Mouse (Mus musculus) hindlimb bud, embryonic 11.5 days (tissue): Measurements from ENCODE around the gene 1600014C10Rik.
A peak's percentile ranks its signal among the peaks of the same experiment; 100 is the strongest.

ENCODE experiments used
- DNase-seq: peaks from one replicate; pipeline ENCODE4 v3.0.0-alpha.2; 2012; ENCODE audit warnings: low read depth, low spot score; ENCODE audit errors: extremely low spot score

The 1600014C10Rik gene

DNA sequence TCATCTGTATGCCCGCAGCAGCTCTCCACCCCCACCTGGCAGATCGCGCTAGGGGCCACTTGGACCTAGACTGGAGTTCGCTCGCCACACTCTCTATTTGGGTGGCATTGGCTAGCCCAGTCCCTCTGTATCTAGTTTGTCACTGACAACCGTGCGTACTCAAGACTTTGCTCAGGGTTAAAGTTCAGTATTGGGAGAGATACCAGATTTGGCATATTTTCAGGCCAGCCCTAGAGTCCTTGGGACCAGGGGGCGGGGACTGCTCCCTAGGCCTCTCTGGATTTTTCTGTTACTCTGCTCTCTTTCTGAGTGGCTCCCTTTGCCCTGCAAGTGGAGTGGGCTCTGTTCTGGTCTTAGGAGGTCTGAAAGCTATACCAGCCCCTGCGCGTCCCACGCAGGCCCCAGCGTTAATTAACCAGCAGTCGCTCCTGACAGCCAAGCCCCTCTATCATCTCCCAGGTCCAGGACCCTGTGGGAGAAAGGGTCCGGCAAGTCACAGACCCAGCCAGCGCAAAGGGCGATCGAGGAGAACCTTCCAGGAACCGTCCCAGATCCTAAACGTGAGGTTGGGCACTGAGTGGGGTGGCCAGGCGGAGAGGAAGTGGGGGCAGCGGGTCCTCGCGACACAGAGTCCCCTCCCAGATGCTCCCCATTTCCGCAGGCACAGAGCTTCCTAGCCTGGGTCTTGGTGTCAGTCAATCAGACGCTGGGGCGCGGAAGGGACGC is at the start of gene 1600014C10Rik:
TSS of gene 1600014C10Rik (plus strand) at position 256 of the 726 bp plus-strand sequence.
- no peak for DNase-seq

DNA sequence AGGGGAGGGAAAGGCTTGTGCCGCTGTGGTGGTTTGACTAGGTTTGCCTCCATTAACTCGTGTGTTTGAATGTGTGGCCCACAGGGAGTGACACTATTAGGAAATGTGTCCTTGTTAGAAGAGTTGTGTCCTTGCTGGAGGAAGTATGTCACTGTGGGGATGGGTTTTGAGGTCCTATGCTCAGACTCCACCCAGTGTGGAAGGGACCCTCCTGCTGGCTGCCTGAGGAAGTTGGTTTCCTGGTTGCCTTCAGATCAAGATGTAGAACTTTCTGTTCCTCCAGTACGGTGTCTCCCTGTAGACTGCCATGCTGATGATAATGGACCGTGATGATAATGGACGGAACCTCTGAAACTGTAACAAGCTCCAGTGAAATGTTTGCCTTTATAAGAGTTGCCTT is 48.5 kb upstream of the 1600014C10Rik start:
- no peak for DNase-seq

DNA sequence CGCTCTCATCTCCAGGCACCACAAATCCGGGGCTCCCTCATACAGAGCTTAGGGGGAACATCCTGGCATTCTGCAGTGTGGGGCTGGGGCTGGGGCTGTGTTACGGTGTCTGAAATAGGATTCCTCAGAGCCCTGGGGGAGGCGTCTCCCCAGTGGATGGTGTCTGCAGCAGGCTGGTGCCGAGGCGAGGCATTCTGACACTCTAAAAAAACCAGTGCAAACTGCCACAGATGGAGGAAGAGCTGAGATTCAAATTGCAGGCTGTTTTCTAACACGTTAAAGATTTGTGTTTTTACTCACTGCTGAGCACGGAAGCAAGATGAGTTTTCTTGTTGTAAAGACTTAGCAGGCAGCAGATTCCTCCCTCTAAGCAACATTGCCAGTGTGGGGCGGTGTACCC is 42.7 kb upstream of the 1600014C10Rik start:
- DNase-seq: no peak

DNA sequence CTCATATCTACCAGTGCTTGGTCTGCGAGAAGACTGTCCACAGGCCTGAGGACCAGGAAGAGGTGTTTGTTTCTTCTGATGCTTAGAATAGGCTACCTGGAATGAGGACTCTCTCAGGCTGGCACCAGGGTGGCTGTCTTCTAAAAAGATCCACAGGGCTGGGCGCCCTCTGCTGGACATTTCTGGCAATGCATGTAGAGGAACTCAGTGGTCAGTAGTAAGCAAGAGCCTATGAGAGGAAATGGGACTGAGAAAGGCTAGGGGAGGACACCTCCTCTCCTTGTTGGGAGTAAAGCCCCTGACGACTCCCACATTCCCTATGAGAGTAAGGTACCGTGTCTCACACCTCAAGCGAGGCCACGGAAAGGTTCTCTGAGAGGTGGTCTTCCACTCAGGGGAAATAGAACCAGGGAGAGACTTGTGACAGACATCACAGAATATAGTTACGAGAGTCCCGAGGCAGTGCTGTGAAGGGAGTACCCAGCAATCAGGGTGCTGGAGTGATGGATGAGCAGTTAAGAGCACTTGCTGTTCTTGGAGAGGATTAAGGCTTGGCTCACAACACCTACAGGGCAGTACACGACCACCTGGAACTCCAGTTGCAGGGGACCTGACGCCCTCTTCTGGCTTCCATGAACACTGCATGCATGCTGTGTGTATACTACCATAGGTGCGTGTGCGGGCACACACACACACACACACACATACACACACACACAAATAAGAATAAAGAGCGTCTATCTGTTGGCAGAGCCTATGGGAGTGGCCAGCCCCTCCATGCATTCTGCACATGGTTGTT is 41.1 kb upstream of the 1600014C10Rik start:
- DNase-seq: peak; percentile 70

DNA sequence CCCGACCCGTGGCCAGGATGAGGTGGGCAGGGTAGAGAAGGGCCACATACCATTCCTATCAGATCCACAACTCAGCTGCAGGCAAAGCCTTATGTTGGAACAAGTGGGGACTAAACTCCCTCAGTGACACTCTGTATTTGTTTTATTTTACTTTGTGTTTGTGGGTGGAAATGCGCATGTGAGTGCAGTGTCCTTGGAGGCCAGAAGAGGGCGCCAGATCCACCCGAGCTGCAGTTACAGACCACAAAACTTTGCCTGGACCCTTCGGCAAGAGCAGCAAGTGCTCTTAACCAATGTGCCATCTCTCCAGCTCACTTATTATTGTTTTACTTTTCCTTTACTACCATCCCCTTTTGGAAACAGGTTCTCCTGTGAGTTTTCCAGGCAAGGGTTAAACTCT is 35.5 kb upstream of the 1600014C10Rik start:
- no peak for DNase-seq

DNA sequence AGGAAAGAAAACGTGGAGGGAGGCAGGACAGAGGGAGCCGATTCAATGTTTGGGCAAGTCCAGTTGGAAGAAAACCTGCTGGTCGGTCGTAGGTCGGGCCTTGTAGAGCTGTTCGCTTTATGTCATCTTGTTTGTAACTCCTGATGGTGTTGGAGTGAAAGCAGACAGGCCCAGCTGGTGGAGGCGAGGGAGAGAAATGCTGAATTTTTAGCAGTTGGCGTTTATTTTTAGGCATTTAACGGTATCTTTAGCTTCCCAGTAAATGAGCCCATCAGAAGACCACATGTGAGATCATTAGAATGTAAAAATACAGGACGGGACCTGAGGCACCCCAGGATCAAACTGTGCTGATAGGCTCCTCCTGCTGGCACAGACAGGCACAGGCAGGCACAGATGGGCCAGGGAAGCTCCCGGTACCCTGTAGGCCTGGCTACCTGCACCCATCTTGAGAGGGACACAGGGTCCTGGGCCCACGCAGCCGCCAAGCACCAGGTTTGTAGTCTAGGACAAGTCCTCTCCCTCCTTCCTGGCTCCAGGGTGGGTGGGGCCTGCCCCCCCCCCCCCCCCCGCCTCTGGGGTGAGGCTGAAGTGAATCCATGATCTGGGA is 31.2 kb upstream of the 1600014C10Rik start:
- DNase-seq: no peak

DNA sequence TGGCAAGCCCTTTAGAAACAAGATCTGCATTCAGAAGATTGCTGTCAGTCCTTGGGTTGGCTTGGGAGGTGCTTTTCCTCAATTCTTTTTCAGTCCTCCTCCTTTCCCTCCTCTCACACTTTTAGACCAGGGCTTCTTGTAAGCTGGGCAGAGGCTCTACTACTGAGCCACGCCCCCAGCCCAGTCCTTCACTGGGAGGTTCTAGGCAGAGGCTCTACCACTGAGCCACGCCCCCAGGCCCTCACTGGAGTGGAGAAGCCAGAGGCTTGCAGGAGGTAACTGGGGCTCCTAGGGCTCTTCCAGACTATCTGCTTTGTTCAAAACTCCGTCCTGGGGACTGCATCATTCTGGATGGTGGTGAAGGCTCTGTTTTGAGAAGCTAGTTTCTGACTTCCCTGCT is 30.4 kb upstream of the 1600014C10Rik start:
- DNase-seq: no peak

DNA sequence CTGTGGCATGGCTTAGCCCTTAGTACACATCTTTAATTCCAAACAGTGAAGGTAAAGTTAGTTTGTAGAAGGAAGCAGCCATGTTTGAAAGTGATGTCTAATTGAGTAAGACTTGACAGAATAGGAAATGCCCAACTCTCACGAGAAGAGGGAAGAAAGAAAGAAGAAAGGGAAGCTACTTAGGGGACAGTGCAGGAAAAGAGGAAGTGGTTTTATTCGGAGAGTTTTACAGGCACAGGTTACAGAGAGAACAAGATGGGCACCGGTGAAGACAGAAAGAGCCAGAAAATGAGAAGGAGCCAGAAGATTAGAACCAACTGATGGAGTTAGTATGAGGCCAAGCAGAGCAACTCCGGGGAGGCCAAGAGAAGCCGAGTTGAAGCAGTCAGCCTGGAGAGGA is 27.2 kb upstream of the 1600014C10Rik start:
- no peak for DNase-seq

DNA sequence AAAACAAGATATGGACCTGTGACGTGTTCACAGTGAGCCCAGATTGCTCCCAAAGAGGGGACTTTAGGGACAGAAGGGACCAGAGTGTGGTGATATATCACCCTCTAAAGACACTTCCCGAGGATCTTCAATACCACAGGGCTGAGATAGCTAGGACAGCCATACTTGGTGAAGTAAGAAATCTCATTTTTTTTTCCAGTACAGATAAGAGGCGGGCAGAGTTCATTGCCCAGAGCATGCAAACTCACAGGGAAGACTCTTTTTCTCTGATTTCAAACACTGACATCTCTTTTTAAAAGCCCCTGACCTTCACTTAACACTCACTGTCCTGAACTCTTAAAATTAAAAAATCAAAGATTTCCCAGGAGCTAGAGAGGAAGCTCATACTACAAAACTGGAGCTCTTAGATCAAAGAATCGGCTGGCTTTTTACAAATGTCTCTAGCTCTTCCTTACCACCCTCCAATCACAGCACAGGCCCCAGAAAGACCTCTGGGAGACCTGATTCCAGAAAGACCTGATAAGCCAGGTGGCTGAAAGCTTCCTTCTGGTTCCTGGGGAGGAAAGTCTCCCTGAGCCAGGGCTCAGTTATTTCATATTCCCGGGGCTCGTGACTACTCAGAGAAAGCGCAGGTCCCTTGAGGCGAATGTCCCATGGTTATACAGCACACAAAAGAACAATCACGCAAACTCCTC is 24.1 kb upstream of the 1600014C10Rik start:
- no peak for DNase-seq

DNA sequence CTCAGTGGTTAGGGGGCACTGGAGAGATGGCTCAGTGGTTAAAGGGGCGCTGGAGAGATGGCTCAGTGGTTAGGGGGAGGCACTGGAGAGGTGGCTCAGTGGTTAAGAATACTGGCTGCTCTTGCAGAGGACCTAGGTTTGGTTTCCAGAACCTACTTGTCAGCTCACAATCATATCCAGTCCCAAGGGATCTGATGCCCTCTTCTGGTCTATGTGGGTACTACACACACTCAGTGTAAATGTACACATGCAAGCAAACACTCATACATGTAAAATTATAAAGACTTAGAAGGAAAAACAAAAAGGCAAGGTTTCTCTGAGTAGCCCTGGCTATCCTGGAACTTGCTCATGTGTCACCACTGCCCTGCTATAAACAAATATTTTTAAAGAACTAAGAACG is 21.6 kb upstream of the 1600014C10Rik start:
- DNase-seq: no peak

DNA sequence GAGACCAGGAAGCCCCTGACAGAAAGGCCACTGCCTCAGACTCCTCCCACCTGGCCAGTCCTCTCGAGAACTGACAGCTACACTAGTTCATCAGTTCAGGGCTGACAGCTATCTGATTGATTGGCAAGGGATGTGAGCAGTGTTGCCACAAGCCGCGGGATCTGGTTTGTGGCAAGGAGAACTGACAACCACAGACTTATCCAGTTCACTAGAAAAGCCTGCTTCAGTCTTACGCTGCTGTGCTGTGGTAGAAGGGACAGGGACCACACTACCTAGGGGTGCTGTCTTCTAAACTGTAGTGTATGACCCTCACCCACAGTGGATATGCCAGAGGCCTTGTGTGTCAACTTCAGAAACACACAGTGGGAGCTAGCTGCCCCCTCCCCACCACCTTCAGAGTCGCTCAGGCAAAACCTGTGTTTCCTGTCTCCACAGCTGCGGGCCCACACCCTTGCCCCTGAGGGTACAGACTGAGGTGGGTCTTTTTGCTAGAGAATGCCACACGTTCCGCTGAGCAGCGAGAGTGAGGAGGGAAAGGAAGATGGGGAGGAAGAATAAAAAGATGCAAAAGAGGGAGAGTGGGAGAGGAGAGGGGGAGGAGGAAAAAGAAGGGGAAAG is 19.5 kb upstream of the 1600014C10Rik start:
- DNase-seq: no peak

DNA sequence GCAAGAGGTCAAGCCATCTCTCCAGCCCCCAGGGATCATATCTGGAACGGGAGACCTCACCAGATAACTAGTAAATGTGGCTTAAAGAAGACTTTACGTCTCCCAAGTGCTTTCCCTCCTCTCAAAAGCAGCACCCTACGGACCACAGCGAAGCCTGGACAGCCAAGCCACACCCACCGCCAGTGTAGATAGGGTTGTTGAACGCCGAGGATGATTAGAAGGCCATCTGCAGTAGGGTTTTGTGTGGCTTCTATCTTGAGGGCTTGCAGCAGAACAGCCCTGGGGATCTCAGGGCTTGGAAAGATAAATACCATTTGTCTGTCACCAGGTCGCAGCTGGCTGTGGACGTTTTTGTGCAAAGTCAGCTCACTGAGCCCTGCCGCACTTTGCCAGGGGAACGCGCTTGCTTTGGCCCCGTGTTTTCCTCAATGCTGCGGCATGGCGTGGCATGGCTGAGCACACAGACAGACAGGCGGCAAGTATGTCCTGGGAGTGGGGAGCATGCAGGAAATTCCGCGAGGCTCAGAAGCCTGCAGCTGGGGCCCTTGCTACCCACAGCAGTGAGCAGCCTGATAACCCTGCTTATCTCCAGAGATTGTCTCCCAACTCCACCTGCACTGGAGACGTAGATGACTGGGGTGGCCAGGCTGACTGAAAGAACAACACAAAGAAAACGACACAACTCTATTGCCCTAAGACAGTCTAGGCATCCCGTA is 15.9 kb upstream of the 1600014C10Rik start:
- no peak for DNase-seq

DNA sequence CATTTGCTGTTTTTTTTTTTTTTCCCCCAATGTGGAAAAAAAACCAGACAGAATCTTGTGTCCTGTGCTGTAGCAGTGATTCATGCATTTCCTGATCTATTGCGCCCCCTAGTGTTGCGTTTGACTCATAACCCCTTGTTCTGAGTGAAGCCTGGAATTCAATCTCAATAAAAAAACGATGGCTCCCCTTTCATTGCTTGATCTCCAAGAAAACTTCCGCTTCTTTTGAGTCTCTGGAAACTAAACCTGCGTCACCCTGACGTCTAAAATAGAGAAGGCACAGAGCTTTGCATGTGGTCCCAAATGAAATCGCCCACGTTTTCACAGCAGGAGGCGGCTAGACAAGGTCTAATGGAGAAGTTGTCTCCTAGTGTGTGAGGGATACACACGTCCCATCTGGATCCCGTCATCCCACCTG is 15.3 kb upstream of the 1600014C10Rik start:
- no peak for DNase-seq

DNA sequence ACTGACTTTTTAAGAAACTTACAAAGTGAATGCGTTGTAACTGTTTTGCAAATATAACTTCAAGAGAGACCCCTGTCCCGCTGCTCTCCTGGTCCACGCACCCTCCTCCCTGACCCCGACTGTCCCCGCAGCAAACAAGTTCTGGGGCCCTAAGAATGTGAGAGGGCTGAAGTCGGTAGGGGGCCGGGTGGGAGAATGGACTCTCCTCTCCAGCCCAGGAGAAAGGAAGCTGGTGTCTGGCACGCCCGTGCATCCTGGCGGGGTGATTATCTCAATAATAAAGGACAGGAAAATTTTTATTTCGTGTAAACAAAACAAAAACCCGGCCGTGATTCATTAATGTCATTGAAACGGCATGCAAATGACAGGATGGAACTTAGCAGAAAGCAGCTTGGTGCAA is 9.1 kb upstream of the 1600014C10Rik start:
- DNase-seq: no peak

DNA sequence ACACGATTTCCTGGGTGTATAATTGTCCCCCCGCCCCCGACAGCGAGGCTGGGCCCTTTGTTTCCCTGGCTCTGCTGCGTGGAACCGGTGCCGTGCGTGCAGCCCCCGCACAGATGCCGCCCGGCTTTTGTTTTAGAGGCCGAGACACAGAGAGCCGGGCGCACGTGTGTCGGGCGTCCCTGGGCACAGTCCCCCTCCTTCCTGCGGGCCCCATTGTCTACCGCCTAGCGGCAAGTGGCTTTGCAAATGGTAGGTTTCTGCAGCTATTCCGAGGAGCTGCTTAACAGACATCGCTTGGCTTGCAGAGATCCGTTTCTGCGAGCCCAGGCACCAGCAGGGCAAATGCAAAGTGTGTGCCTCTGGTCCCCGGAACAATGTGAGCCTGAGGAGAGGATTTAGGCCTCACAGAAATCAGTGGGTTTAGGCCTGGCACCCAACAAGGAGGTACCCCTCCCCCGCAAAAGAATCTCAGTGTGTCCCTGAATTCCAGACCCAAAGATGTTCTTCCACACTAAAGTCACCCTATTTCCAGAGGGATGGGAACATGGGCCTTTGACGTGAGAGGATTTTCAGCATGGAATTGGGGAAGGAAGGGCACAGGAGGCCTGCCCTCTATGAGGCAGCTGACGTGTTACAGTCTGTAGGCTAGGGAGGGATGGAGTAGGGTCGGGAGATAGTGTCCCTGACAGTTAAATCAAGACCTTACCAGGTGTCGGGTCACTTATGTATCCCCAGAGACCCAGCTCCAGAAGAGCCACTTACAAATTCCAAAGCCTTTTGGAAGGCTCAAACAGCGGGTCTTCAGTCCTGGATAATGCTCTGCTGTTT is 8.5 kb upstream of the 1600014C10Rik start:
- DNase-seq: no peak

DNA sequence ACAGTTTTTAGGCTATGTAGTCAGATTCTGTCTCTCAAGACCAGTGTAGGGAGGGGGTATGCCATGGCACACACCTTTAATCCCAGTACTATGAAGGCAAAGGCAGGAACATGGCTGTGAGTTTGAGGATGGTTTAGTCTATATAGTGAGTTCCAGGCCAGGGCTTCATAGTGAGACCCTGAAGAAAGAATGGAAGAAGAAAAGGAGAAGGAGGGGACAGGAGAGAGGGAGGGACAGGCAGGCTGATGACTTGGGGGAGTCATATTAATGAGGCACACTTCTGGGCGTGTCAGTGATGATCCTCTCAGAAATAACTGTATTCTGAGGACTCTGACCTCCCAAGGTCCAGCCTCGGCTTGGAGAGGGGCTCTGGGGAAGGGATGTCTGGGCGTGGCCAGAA is 7.0 kb upstream of the 1600014C10Rik start:
- no peak for DNase-seq

DNA sequence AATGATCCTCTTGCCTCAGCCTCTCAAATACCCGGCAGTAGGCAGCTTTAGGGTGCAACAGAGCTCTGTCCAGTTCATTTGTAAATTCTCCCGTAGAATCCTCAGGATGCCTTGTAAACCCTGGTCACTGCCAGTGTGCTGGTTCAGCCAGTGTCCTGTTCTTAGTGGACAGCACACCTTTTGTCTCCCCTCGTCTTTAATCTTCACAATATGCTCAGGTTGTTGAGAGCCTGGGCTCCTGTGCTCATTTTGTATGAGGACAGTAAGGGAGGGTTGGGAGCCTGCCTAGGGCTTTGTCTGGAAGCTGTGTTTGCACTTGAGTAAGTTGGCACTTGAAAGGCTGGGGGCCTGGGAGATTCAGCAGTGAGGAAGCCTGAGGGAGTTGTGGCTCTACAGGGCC is 3.1 kb upstream of the 1600014C10Rik start:
- no peak for DNase-seq

DNA sequence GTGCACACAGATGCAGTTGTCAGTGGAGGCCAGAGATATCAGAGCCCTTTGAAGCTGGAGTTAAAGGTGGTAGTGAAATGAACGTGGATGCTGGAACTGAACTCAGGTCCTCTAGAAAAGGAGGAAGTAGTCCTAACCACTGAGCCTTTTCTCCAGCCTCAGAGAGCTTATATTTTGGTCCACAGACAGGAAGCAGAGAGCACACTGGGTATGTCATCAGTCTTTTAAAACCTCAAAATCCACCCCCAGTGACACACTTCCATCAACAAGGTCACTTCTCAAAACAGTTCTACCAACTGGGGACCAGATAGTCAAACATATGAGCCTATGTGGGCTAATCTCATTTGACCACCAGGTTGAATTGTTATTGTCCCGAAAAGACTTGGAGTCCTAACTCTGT is 1.7 kb upstream of the 1600014C10Rik start:
- no peak for DNase-seq

DNA sequence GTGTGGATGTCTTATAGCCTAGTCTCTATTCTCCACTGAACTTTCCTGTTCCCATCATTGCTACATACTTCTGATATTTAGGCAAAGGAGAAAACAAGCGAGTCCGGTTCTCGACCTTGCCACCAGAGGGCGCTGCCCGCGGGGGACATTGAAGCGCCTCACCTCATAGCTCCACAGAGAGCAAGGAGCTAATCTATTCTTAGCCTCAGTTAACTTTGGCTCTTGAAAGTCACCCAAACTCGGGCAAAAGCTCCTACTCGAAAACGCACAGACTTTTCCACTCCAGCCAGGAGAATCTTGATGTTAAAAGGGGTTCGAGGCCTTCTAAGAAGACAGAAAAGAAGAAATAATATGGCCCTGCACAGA is 438 bp upstream of the 1600014C10Rik start:
- no peak for DNase-seq
